Mouse (Mus musculus) ES-E14 (cell line): ENCODE measurements around the gene Cmtm5.

ENCODE experiments used
- CHD2 ChIP-seq: IDR thresholded peaks from 2 replicates; pipeline ENCODE4 v1.6.1; 2014; ENCODE audit warnings: mild to moderate bottlenecking, low read depth, low read length, inconsistent platforms
- HCFC1 ChIP-seq: IDR thresholded peaks from 2 replicates; pipeline ENCODE4 v1.6.1; 2012; ENCODE audit warnings: low read length, inconsistent platforms, borderline replicate concordance; ENCODE audit not compliant: insufficient read depth
- MAFK ChIP-seq: IDR thresholded peaks from 2 replicates; pipeline ENCODE4 v1.6.1; 2014; ENCODE audit warnings: mild to moderate bottlenecking, low read depth, low read length, inconsistent platforms; ENCODE audit not compliant: insufficient read depth
- ZNF384 ChIP-seq: IDR thresholded peaks from 2 replicates; pipeline ENCODE4 v1.6.1; 2012; ENCODE audit warnings: low read depth, low read length, inconsistent platforms

DNA sequence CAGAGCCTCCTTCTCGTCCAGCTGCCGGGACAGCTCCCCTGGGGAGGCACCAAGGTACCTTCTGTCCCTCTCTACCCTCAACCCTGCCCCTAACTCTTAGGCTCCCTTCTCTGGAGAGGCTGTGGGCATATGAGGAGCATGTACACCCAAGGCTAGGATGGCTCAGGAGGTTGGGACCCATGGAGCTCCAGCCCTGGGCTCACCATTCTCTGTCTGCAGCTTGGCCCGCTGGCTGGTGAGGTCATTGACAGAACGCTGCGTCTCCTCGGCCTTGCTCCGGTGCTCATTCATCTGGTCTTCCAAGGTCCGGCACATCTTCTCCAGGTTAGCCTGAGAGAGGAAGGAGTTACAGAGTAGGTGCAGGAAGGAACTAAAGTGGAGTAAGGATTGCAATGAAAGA, 42.6 kb downstream of the Cmtm5 start:
- TF ChIP-seq ZNF384 (no peak), MAFK (no peak), HCFC1 (no peak), CHD2 (no peak)
